ENCODE assay signal across 11 mouse cellular contexts in genomic region chr8:47947672-47948618, GRCm38 (mm10). TPM values are rescaled to one million over a fixed set of nuclear protein-coding genes. Genes with fewer than 3 reads are reported as not detected.
A peak's percentile ranks its signal among the peaks of the same experiment; 100 is the strongest.
DNase-seq lines count a peak whose midpoint lies in the region; ATAC-seq lines count a peak whose summit lies in the region.
"Had no signal": no experiment of that assay in that cellular context is flagged by ENCODE, and none has a peak within 500 bp of the region (broad histone marks: within the 10 kb centered on the region; RNA-seq: fewer than 3 reads in every experiment).

No protein-coding gene starts in this region.

- no peak for DNase-seq in hindbrain, embryonic 14.5 days (ENCODE audit: low spot score)
- DNase-seq in 416B (ENCODE audit: low read depth) (peak; percentile 94), MEL-GATA-1-ER (ENCODE audit: extremely low read depth, low read depth) (peak; percentile 66)
- DNase-seq in adrenal gland, adult 2 months, result no peak
- no peak for DNase-seq in embryo, embryonic 10.5 days (ENCODE audit: low spot score)
- DNase-seq: cerebellum, postnatal 10 days; gastrocnemius, postnatal 10 days had no signal

- no peak overlapping the region for H3K9ac ChIP-seq in hindbrain, embryonic 14.5 days
- H3K9ac ChIP-seq in hindbrain, embryonic 12.5 days, result no peak overlapping the region
- no peak overlapping the region for H3K9ac ChIP-seq in liver, embryonic 15.5 days
- no peak overlapping the region for H3K9ac ChIP-seq in midbrain, embryonic 13.5 days (replicated peaks)

- ATAC-seq in hindbrain, embryonic 14.5 days (ENCODE audit: low FRiP score), result no peak
- no peak for ATAC-seq in hindbrain, embryonic 12.5 days (ENCODE audit: low FRiP score)
- no peak for ATAC-seq in liver, embryonic 15.5 days (ENCODE audit: insufficient read depth)
- ATAC-seq in midbrain, embryonic 13.5 days, result no peak

- no peaks in the 10 kb centered on the region for H3K36me3 ChIP-seq in hindbrain, embryonic 14.5 days (replicated peaks; ENCODE audit: control insufficient read depth, insufficient read depth)
- H3K36me3 ChIP-seq in hindbrain, embryonic 12.5 days, result no peaks in the 10 kb centered on the region
- H3K36me3 ChIP-seq in liver, embryonic 15.5 days (replicated peaks), result no peaks in the 10 kb centered on the region
- no peaks in the 10 kb centered on the region for H3K36me3 ChIP-seq in midbrain, embryonic 13.5 days

- H3K4me3 ChIP-seq in hindbrain, embryonic 14.5 days (replicated peaks; ENCODE audit: low read length), result no peak overlapping the region
- no peak overlapping the region for H3K4me3 ChIP-seq in hindbrain, embryonic 12.5 days
- H3K4me3 ChIP-seq in liver, embryonic 15.5 days (replicated peaks), result no peak overlapping the region
- H3K4me3 ChIP-seq in midbrain, embryonic 13.5 days (replicated peaks), result no peak overlapping the region
- H3K4me3 ChIP-seq: left cerebral cortex, adult 2 months had no signal

- WGBS in hindbrain, embryonic 14.5 days, result 60% methylated on average over 19 of the region's 19 CpGs
- WGBS in hindbrain, embryonic 12.5 days, result 78% methylated on average over 19 of the region's 19 CpGs
- 15% methylated on average over 19 of the region's 19 CpGs for WGBS in liver, embryonic 15.5 days (ENCODE audit: insufficient replicate concordance)
- WGBS in midbrain, embryonic 13.5 days, result 68% methylated on average over 19 of the region's 19 CpGs

- no peak overlapping the region; the same call in 1 of the 2 replicates for H3K27ac ChIP-seq in hindbrain, embryonic 14.5 days
- no peak overlapping the region; the same call in 1 of the 2 replicates for H3K27ac ChIP-seq in hindbrain, embryonic 12.5 days
- H3K27ac ChIP-seq in liver, embryonic 15.5 days (replicated peaks), result peak overlapping the region; percentile 39; the same call in 1 of the 2 replicates
- no peak overlapping the region for H3K27ac ChIP-seq in midbrain, embryonic 13.5 days
- H3K27ac ChIP-seq: left cerebral cortex, adult 2 months had no signal

- no peaks in the 10 kb centered on the region for H3K9me3 ChIP-seq in hindbrain, embryonic 14.5 days (ENCODE audit: control insufficient read depth, low read length)
- H3K9me3 ChIP-seq in hindbrain, embryonic 12.5 days (replicated peaks), result no peaks in the 10 kb centered on the region
- H3K9me3 ChIP-seq in liver, embryonic 15.5 days (replicated peaks), result no peaks in the 10 kb centered on the region
- no peaks in the 10 kb centered on the region for H3K9me3 ChIP-seq in midbrain, embryonic 13.5 days

- H3K27me3 ChIP-seq in hindbrain, embryonic 14.5 days (ENCODE audit: control insufficient read depth, insufficient read depth, low read length), result no peaks in the 10 kb centered on the region
- H3K27me3 ChIP-seq in hindbrain, embryonic 12.5 days, result no peaks in the 10 kb centered on the region
- H3K27me3 ChIP-seq in liver, embryonic 15.5 days, result no peaks in the 10 kb centered on the region
- no peaks in the 10 kb centered on the region for H3K27me3 ChIP-seq in midbrain, embryonic 13.5 days

- H3K4me2 ChIP-seq in hindbrain, embryonic 14.5 days (replicated peaks), result 0 out of 2 replicates have a peak overlapping the region, but pooled peaks have one; percentile 15
- no peak overlapping the region for H3K4me2 ChIP-seq in hindbrain, embryonic 12.5 days (replicated peaks)
- H3K4me2 ChIP-seq in liver, embryonic 15.5 days, result peak overlapping the region; percentile 32
- no peak overlapping the region for H3K4me2 ChIP-seq in midbrain, embryonic 13.5 days (replicated peaks)

- no peaks in the 10 kb centered on the region; the same call in 1 of the 2 replicates for H3K4me1 ChIP-seq in hindbrain, embryonic 14.5 days (replicated peaks; ENCODE audit: control insufficient read depth, insufficient read depth, low read length)
- H3K4me1 ChIP-seq in hindbrain, embryonic 12.5 days, result 0 out of 2 replicates have a peak, but pooled peaks cover 6% of the 10 kb centered on the region
- no peaks in the 10 kb centered on the region for H3K4me1 ChIP-seq in liver, embryonic 15.5 days (replicated peaks)
- H3K4me1 ChIP-seq in midbrain, embryonic 13.5 days (replicated peaks), result 0 out of 2 replicates have a peak, but pooled peaks cover 4% of the 10 kb centered on the region

RNA-seq across cellular contexts. Expression of gene Wwc2, which starts 42.8 kb away (rescaled TPM):
- polyA plus RNA-seq in hindbrain, embryonic 14.5 days (2014; fragmentation: Nextera tagmentation; extraction: Ambion mirVana), result 7.3 and 7.7 TPM in 2 replicates
- 15.3 and 15.7 TPM in 2 replicates for polyA plus RNA-seq in hindbrain, embryonic 12.5 days (2016; fragmentation: Nextera tagmentation; extraction: Ambion mirVana)
- 1.4 and 1.7 TPM in 2 replicates for polyA plus RNA-seq in liver, embryonic 15.5 days (2015; fragmentation: Nextera tagmentation; extraction: Ambion mirVana)
- total RNA-seq in adrenal gland, adult 2 months (2021), result 10 to 100 TPM; 21.9 to 25.7 TPM
- 13.0 and 13.1 TPM in 2 replicates for polyA plus RNA-seq in adrenal gland, adult 2 months (2012; rRNA removed)
- polyA plus RNA-seq in midbrain, embryonic 13.5 days (2015; fragmentation: Nextera tagmentation; extraction: Ambion mirVana), result 4.8 and 5.1 TPM in 2 replicates

Comparison
In these comparisons a context has a peak if more than half of its experiments do, and no peak if none do; other contexts are left out.
1. H3K4me2 ChIP-seq: peak in hindbrain, embryonic 14.5 days (single experiment) and liver, embryonic 15.5 days (single experiment); none in hindbrain, embryonic 12.5 days (single experiment) and midbrain, embryonic 13.5 days (single experiment).
2. DNase-seq: peak in 416B (single experiment) and MEL-GATA-1-ER (single experiment); none in hindbrain, embryonic 14.5 days (single experiment), adrenal gland, adult 2 months (single experiment) and embryo, embryonic 10.5 days (single experiment).